Mouse (Mus musculus): ENCODE measurements around the gene BC049715.

DNA sequence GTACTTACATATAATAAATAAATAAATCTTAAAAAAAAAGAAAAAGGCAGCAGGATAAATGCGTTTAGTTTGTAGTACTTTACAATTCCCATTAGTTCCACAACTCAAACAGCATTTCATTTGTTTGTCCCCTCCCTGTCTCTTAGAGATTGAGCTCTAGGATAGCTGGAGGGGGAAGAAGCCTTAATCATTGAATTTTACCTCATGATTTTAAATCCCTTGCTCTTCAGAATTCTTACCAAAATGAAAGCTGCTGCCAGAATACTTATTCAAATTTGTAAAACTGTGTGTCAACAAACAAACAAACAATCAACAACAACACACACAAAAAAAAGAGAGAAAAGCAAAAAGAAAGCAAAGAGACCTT lies 22.0 kb upstream of the BC049715 start:
- TF ChIP-seq CTCF (IDR thresholded peaks at IDR 0.05) (no peak), EP300 (IDR thresholded peaks at IDR 0.05) (no peak)

Data from lung, postnatal 0 days (tissue).